In the genomic region with DNA sequence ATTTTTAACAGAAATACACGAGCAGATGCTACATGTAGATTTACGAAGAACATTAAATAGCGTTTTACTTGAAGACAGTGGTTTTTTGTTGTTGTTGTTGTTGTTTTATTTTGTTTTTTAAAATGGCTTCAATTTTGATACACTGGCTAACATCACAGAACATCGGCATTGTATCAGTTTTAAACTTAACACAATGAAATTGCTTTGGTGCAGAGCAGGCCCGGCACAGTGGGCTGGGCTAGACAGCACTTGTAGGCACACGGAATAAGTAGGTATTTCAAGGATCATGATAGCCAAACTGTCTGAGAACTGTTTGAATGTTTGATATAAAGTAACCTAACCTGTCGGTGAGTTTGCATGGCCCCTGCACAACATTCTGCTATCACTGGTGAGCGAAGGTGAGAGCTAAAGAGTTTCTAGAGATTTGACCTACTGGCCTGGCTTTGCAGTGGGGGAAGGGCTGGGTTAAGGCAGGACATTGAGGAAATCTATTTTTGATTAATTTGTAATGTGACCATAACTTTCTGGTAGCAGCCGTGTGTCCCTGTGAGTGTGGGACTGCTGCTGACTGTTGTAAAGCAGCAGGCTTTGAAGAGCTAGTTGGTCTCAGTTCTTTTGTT, we compare ENCODE assay signal across 8 mouse cellular contexts. TPM values are rescaled to one million over a fixed set of nuclear protein-coding genes. Genes with fewer than 3 reads are reported as not detected.
DNase-seq lines count a peak whose midpoint lies in the region; ATAC-seq and TF ChIP-seq lines count a peak whose summit lies in the region.

No protein-coding gene starts in this region.

- H3K4me3 ChIP-seq in heart, embryonic 12.5 days: peak overlapping the region; percentile 61
- peak overlapping the region; percentile 63 for H3K4me3 ChIP-seq in forebrain, postnatal 0 days (ENCODE audit: low read depth, low read length)
- peak overlapping the region; percentile 47 for H3K4me3 ChIP-seq in midbrain, embryonic 11.5 days (ENCODE audit: low read depth, low read length)

- peak overlapping the region; percentile 79 for H3K4me2 ChIP-seq in heart, embryonic 12.5 days
- H3K4me2 ChIP-seq in forebrain, postnatal 0 days (ENCODE audit: low read depth): peak overlapping the region; percentile 65
- H3K4me2 ChIP-seq in midbrain, embryonic 11.5 days: peak overlapping the region; percentile 61

- peak overlapping the region; percentile 60; the same call in 1 of the 2 replicates for H3K27ac ChIP-seq in heart, embryonic 12.5 days (ENCODE audit: poor library complexity, severe bottlenecking)
- H3K27ac ChIP-seq in forebrain, postnatal 0 days (ENCODE audit: low read depth, low read length): peak overlapping the region; percentile 97
- H3K27ac ChIP-seq in midbrain, embryonic 11.5 days (ENCODE audit: low read depth, low read length): peak overlapping the region; percentile 97

- WGBS in heart, embryonic 12.5 days: 47% methylated on average over 9 of the region's 9 CpGs
- whole genome bisulfite sequencing in forebrain, postnatal 0 days: 32% methylated on average over 9 of the region's 9 CpGs
- 64% methylated on average over 9 of the region's 9 CpGs for WGBS in midbrain, embryonic 11.5 days

- H3K27me3 ChIP-seq in heart, embryonic 12.5 days (replicated peaks): no peaks in the 10 kb centered on the region
- no peaks in the 10 kb centered on the region for H3K27me3 ChIP-seq in forebrain, postnatal 0 days (ENCODE audit: insufficient read depth, low read length)
- no peaks in the 10 kb centered on the region for H3K27me3 ChIP-seq in midbrain, embryonic 11.5 days (ENCODE audit: control insufficient read depth, insufficient read depth, low read length)

- no peak for ATAC-seq in heart, embryonic 12.5 days (ENCODE audit: insufficient number of reproducible peaks, low FRiP score)
- ATAC-seq in forebrain, postnatal 0 days: no peak
- no peak for ATAC-seq in midbrain, embryonic 11.5 days (ENCODE audit: low FRiP score)

- no peak for TF ChIP-seq CTCF in forebrain, postnatal 0 days (IDR thresholded peaks at IDR 0.05; ENCODE audit: low read depth)

- H3K4me1 ChIP-seq in heart, embryonic 12.5 days (replicated peaks): peaks cover 17% of the 10 kb centered on the region
- peaks cover 28% of the 10 kb centered on the region; the same call in 1 of the 2 replicates for H3K4me1 ChIP-seq in forebrain, postnatal 0 days (ENCODE audit: insufficient read depth)
- peaks cover 13% of the 10 kb centered on the region; the same call in 1 of the 2 replicates for H3K4me1 ChIP-seq in midbrain, embryonic 11.5 days (ENCODE audit: control insufficient read depth, insufficient read depth, low read length)

- peak overlapping the region; percentile 74 for H3K9ac ChIP-seq in heart, embryonic 12.5 days
- peak overlapping the region; percentile 83 for H3K9ac ChIP-seq in forebrain, postnatal 0 days
- H3K9ac ChIP-seq in midbrain, embryonic 11.5 days (ENCODE audit: low read length): peak overlapping the region; percentile 84

- H3K36me3 ChIP-seq in heart, embryonic 12.5 days: no peaks in the 10 kb centered on the region
- H3K36me3 ChIP-seq in forebrain, postnatal 0 days (ENCODE audit: insufficient read depth): no peaks in the 10 kb centered on the region
- no peaks in the 10 kb centered on the region for H3K36me3 ChIP-seq in midbrain, embryonic 11.5 days (ENCODE audit: control insufficient read depth, insufficient read depth, low read length)

- no peaks in the 10 kb centered on the region for H3K9me3 ChIP-seq in heart, embryonic 12.5 days (replicated peaks)
- no peaks in the 10 kb centered on the region for H3K9me3 ChIP-seq in forebrain, postnatal 0 days (ENCODE audit: low read length)
- H3K9me3 ChIP-seq in midbrain, embryonic 11.5 days (ENCODE audit: control insufficient read depth, low read length): no peaks in the 10 kb centered on the region

- no peak for DNase-seq in heart, adult 9 months (ENCODE audit: low spot score in 2 of 2)
- DNase-seq in brain, adult 2 months (ENCODE audit: low read depth, low spot score): peak; percentile 59
- peak; percentile 54 for DNase-seq in forebrain, postnatal 0 days
- DNase-seq in midbrain, embryonic 11.5 days (ENCODE audit: low spot score, missing footprints): peak; percentile 91
- no peak for DNase-seq in thymus, postnatal 10 days (ENCODE audit: low spot score in 2 of 2)
- DNase-seq in urinary bladder, postnatal 14 days (ENCODE audit: low spot score): no peak
- no peak for DNase-seq in kidney, adult 11 months

RNA-seq across cellular contexts. Expression of a gene that starts 57.4 kb away (rescaled TPM):
- 29.6 and 30.0 TPM in 2 replicates for polyA plus RNA-seq in heart, embryonic 12.5 days (2016; fragmentation: Nextera tagmentation; extraction: Ambion mirVana)
- 57.7 and 67.3 TPM in 2 replicates for total RNA-seq in forebrain, postnatal 0 days (2014; rRNA removed)
- 40.0 and 41.9 TPM in 2 replicates for polyA plus RNA-seq in forebrain, postnatal 0 days (2015; fragmentation: Nextera tagmentation; extraction: Ambion mirVana)
- polyA plus RNA-seq in midbrain, embryonic 11.5 days (2014; fragmentation: Nextera tagmentation; extraction: Ambion mirVana): 36.6 and 38.6 TPM in 2 replicates

Comparison
In these comparisons a context has a peak if more than half of its experiments do, and no peak if none do; other contexts are left out.
1. DNase-seq: peak in brain, adult 2 months (single experiment), forebrain, postnatal 0 days (single experiment) and midbrain, embryonic 11.5 days (single experiment); none in heart, adult 9 months (0 of 2), thymus, postnatal 10 days (0 of 2), urinary bladder, postnatal 14 days (single experiment) and kidney, adult 11 months (single experiment).
2. Peak in every context shown above with its lines, with median percentiles within 50 percentile points of each other: H3K27ac ChIP-seq, H3K4me2 ChIP-seq, H3K4me3 ChIP-seq and H3K9ac ChIP-seq.